8 mouse cellular contexts compared by ENCODE assay signal in genomic region chr7:66866944-66867718, GRCm38 (mm10). TPM values are rescaled to one million over a fixed set of nuclear protein-coding genes. Genes with fewer than 3 reads are reported as not detected.
DNase-seq lines count a peak whose midpoint lies in the region; ATAC-seq lines count a peak whose summit lies in the region.

No protein-coding gene starts in this region.

- no peak overlapping the region for H3K4me2 ChIP-seq in heart, embryonic 15.5 days
- H3K4me2 ChIP-seq in hindbrain, embryonic 12.5 days (replicated peaks) = no peak overlapping the region

- no peaks in the 10 kb centered on the region for H3K9me3 ChIP-seq in heart, embryonic 15.5 days (replicated peaks)
- no peaks in the 10 kb centered on the region for H3K9me3 ChIP-seq in hindbrain, embryonic 12.5 days (replicated peaks)

- intact Hi-C loops in heart, postnatal 25 days (cut with DNase I) = no loop called here

- H3K27me3 ChIP-seq in heart, embryonic 15.5 days = no peaks in the 10 kb centered on the region
- H3K27me3 ChIP-seq in hindbrain, embryonic 12.5 days = no peaks in the 10 kb centered on the region

- H3K9ac ChIP-seq in heart, embryonic 15.5 days = no peak overlapping the region
- H3K9ac ChIP-seq in hindbrain, embryonic 12.5 days = no peak overlapping the region

- H3K36me3 ChIP-seq in heart, embryonic 15.5 days = no peaks in the 10 kb centered on the region
- H3K36me3 ChIP-seq in hindbrain, embryonic 12.5 days = no peaks in the 10 kb centered on the region

- H3K27ac ChIP-seq in heart, embryonic 15.5 days = peak overlapping the region; percentile 5; the same call in 1 of the 2 replicates
- peak overlapping the region; percentile 52; the same call in 1 of the 2 replicates for H3K27ac ChIP-seq in hindbrain, embryonic 12.5 days

- DNase-seq in heart, postnatal 25 days (ENCODE audit: low spot score) = no peak
- DNase-seq in right cerebral cortex, adult 2 months (ENCODE audit: low spot score in 2 of 2) = peak; percentile 44 to 60
- DNase-seq in right cerebral cortex, postnatal 4 days = no peak
- peak; percentile 17 for DNase-seq in right cerebral cortex, postnatal 14 days
- no peak for DNase-seq in kidney, postnatal 10 days
- DNase-seq in urinary bladder, postnatal 14 days (ENCODE audit: low spot score) = no peak

- peaks cover 18% of the 10 kb centered on the region for H3K4me1 ChIP-seq in heart, embryonic 15.5 days (replicated peaks)
- peaks cover 23% of the 10 kb centered on the region for H3K4me1 ChIP-seq in hindbrain, embryonic 12.5 days

- ATAC-seq in heart, embryonic 15.5 days (replicated peaks; ENCODE audit: insufficient number of reproducible peaks, insufficient read depth, low FRiP score, low read depth) = no peak
- no peak for ATAC-seq in hindbrain, embryonic 12.5 days (ENCODE audit: low FRiP score)

- no peak overlapping the region for H3K4me3 ChIP-seq in heart, embryonic 15.5 days
- no peak overlapping the region for H3K4me3 ChIP-seq in hindbrain, embryonic 12.5 days

- WGBS in heart, embryonic 15.5 days = 69% methylated on average over 19 of the region's 19 CpGs
- WGBS in hindbrain, embryonic 12.5 days = 81% methylated on average over 19 of the region's 19 CpGs

RNA-seq across cellular contexts. Expression of gene Adamts17, which starts 27.6 kb away (rescaled TPM):
- polyA plus RNA-seq in heart, embryonic 15.5 days (2015; fragmentation: Nextera tagmentation; extraction: Ambion mirVana) = 5.1 and 7.2 TPM in 2 replicates
- total RNA-seq in heart, postnatal 25 days (2021) = 1 to 10 TPM; 1.5 to 2.7 TPM
- polyA plus RNA-seq in hindbrain, embryonic 12.5 days (2016; fragmentation: Nextera tagmentation; extraction: Ambion mirVana) = 6.6 and 7.6 TPM in 2 replicates

Comparison
In these comparisons a context has a peak if more than half of its experiments do, and no peak if none do; other contexts are left out.
1. DNase-seq: peak in right cerebral cortex, adult 2 months (2 of 2) and right cerebral cortex, postnatal 14 days (single experiment); none in heart, postnatal 25 days (single experiment), right cerebral cortex, postnatal 4 days (single experiment), kidney, postnatal 10 days (single experiment) and urinary bladder, postnatal 14 days (single experiment).